Mouse (Mus musculus) natural killer cell, adult 2 months (primary cell): ENCODE data around the gene Tmtc2.

ENCODE experiments used
- DNase-seq, 2 experiments: peaks; one replicate each; pipeline ENCODE4 v3.0.0; 2022; ENCODE audit warnings: low spot score in 2 of 2

Tmtc2 gene

GRCm38 (mm10) chr10:105573908-105574694, at the start of gene Tmtc2:
Gene Tmtc2 (minus strand): TSS chr10:105574451.
- peak; percentile 23 to 33 for DNase-seq

- DNase-seq = no peak
Measured at GRCm38 (mm10) chr10:105612117-105612516, 37.9 kb upstream of the Tmtc2 start.

- no peak for DNase-seq
Measured at GRCm38 (mm10) chr10:105598826-105599225, 24.6 kb upstream of the Tmtc2 start.

GRCm38 (mm10) chr10:105597226-105597625, 23.0 kb upstream of the Tmtc2 start:
- DNase-seq = no peak

- DNase-seq = no peak
Measured at GRCm38 (mm10) chr10:105595480-105596102, 21.3 kb upstream of the Tmtc2 start.

- DNase-seq = no peak
Measured at GRCm38 (mm10) chr10:105588141-105588540, 13.9 kb upstream of the Tmtc2 start.

- DNase-seq = no peak
Measured at GRCm38 (mm10) chr10:105579318-105579717, 5.1 kb upstream of the Tmtc2 start.

GRCm38 (mm10) chr10:105578291-105578845, 4.1 kb upstream of the Tmtc2 start:
- no peak for DNase-seq

GRCm38 (mm10) chr10:105574695-105575660, 727 bp upstream of the Tmtc2 start:
- peak; percentile 60 to 76 for DNase-seq

GRCm38 (mm10) chr10:105573306-105573907, 844 bp downstream of the Tmtc2 start:
- peak in 1 of 2 experiments; percentile 4 for DNase-seq

GRCm38 (mm10) chr10:105572829-105573228, 1.4 kb downstream of the Tmtc2 start:
- DNase-seq = no peak

GRCm38 (mm10) chr10:105572301-105572700, 1.9 kb downstream of the Tmtc2 start:
- DNase-seq = no peak

GRCm38 (mm10) chr10:105571831-105572230, 2.4 kb downstream of the Tmtc2 start:
- no peak for DNase-seq

GRCm38 (mm10) chr10:105571019-105571418, 3.2 kb downstream of the Tmtc2 start:
- DNase-seq = no peak

GRCm38 (mm10) chr10:105569573-105569972, 4.7 kb downstream of the Tmtc2 start:
- DNase-seq = no peak

- no peak for DNase-seq
Measured at GRCm38 (mm10) chr10:105567825-105568531, 6.3 kb downstream of the Tmtc2 start.

GRCm38 (mm10) chr10:105561548-105561947, 12.7 kb downstream of the Tmtc2 start:
- no peak for DNase-seq

GRCm38 (mm10) chr10:105557581-105557980, 16.7 kb downstream of the Tmtc2 start:
- DNase-seq = no peak

GRCm38 (mm10) chr10:105556890-105557572, 17.2 kb downstream of the Tmtc2 start:
- no peak for DNase-seq

GRCm38 (mm10) chr10:105554153-105554552, 20.1 kb downstream of the Tmtc2 start:
- DNase-seq = no peak
